Mouse (Mus musculus): ENCODE results near the gene Myl6.

Myl6 gene

DNA sequence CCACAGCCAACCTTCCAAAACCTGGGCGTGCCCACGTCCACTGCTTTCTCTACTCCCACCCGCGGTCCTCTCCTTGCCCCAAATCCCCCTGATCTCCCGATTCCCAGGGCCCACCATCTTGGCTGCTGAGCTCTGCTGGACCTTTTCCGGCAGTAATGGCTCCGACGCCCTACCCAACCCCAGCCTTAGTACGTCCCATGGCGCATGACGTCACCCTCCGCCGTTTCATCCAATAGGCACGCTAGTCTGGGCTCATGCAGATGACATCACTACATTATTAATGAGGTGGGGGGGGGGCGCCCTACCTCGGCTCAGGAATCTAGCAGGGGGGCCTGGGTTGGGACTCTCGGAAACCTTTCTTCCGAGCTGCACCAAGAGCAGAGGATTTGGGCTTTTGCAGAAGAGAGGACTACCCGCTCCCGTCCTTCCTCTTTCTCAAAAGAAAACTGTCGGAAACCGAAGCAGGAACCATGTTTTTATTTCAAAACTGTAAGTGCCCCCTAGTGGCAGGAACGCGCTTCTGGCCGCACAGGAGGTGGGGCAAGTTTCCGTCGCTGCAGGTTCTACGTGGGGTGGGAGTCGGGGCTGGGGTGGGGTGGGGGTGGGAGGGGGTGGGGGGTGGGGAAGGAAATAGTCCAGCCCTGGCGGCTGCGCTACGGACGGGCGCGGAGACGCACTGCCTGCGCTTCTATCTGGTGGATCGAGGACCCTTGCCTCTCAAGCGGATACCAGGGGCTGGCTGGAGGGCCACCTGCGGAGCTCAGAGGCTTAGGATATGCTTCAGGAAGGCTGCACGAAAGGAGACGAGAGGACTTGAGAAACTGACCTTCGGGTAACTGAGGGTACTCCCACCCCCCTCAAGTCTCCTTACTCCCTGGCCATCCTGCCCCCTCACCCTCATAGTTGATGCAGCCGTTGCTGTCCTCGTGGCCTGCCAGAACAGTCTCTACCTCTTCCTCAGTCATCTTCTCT lies at the start of gene Myl6:
TSS of gene Myl6 (minus strand) at position 451 of the 972 bp plus-strand sequence.
- DNase-seq = peak; percentile 99 to 100

DNA sequence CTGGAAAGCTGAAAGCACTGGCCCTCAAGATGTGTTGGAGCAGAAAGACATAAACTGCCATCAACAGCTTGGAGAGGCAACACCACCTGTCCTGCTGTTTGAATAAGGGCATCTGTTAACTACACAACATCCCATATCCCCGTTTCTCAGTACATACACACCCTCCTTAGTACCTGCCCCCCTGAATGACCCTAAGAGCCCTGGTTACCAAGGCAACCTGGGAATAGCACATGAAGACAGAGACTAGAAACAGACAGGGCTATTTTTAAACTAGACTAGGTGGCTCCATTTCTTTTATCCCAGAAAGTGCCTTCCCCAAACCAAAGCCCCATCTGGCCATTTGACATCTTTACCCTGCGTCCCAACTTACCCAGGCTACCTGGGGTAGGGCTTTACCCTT lies 49.2 kb upstream of the Myl6 start:
- DNase-seq = no peak

DNA sequence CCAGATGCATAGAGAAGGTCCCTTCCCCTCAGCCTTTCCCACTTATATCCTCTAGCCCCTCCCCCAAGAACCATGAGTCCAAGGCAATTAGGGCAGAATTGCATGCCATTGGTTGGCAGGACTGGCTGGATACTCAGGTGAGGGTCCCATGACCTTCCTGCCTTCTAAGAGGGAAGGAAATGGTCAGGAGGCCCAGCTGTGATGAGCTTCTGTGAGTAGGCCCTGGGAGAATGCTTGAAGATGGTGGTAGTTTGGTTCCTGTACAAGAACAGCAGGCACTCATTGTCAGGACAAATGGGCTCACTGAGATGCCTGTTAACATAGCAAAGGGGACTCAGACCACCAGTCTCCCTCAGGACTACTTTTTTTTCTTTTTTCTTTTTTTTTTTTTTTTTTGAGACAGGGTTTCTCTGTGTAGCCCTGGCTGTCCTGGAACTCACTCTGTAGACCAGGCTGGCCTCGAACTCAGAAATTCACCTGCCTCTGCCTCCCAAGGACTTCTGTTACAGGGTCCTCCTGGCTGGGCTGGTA lies 44.5 kb upstream of the Myl6 start:
- DNase-seq = no peak

DNA sequence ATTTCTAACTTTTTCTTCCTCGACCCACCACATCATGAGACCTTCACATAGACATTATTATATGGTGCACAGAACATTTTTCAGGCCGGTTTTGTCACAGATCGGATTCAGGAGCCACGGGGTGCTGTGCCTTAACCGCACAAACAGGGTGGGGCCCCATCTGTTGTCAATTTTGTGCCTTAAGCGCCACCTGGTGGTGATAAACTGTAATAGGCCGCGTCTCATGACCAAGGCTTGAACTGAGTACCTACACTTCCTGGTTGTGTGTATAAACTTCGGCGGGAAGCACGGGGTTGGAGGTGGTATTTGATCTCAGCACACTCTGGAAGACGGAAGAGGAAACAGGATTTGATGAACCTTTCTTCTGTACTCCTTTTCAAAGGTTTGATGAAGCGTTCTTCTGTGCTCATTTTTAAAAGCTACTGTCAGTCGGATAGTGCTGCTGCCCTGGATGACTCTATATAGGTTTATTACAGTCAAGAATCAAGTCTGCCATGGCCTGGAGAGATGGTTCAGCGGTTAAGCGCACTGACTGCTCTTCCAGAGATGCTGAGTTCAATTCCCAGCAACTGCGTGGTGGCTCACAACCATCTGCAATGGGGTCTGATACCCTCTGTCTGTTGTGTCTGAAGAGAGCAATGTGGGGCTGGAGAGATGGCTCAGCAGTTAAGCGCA lies 42.5 kb upstream of the Myl6 start:
- peak; percentile 88 to 91 for DNase-seq

DNA sequence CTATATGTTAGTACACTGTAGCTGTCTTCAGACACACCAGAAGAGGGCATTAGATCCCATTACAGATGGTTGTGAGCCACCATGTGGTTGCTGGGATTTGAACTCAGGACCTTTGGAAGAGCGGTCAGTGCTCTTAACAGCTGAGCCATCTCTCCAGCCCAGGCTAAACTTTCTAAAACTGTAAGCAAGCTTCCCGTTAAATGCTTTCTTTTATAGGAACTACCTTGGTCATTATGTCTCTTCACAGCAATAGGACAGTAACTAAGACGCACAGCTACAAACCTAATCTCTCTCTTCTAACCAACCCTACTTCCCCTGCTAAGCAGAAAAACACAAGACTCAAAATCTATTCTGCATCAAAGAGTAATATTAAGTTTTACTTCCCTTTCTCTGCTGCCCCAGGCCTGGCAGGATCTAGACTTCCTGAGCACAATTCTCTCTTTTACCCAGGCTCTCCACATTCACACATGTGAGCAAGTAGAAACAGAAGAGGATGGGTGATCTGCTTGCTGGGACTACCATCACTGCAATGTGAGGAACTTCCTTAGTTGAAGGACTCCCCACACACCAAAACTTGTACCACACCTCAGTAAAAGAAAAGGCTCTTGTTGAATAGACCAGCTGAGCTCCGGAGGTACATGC lies 41.8 kb upstream of the Myl6 start:
- DNase-seq = no peak

DNA sequence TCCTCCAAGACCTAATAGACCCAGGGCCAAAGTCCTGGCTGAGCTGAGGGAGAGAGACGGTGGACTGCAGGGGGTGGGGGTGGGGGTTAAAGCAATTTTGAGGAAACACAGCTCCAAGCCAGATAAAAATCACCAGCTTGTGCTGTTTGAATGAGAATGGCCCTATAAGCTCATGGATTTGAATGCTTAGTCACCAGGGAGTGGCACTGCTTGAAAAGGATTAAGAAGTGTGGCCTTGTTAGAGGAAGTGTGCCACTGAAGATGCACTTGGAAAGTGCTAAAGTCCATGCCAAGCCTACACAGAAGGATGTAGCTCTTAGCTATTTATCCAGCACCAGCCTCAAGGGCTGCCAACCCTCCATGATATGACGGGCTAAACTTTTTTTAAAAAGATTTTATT lies 41.3 kb upstream of the Myl6 start:
- no peak for DNase-seq

DNA sequence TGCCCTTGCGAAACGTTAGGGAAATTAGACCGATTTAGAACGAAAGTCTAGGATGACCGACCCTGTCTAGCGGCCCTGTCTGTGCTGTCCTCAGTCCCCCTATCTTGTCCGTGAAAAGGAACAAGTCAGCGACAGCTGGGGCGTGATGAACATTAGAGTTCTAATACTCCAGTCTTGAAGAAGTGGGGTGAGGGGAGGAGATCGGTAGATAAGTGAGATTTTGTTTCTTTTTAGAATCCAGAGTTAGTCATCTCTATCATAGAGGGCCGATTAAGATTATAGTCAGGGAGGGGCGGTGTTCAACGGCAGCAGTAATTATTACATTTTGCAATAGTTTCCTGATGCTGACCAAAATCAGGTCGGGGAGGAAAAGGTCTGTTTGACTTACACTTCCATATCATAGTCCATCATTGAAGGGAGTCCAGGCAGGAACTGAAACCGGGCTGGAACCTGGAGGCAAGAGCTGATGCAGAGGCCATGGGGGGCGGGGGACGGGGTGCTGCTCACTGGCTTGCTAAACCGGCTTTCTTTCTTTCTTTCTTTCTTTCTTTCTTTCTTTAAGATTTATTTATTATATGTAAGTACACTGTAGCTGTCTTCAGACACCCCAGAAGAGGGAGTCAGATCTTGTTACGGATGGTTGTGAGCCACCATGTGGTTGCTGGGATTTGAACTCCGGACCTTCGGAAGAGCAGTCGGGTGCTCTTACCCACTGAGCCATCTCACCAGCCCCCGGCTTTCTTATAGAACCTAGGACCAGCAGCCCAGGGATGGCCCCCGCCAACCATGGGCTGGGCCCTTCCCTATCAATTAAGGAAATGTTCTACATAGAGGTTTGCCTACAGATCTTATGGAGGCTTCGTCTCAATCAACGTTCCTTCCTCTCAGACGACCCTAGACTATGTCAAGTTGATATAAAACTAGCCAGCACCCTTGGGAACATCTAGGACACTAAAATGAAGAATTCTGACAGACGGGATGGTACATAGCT lies 32.7 kb upstream of the Myl6 start:
- no peak for DNase-seq

DNA sequence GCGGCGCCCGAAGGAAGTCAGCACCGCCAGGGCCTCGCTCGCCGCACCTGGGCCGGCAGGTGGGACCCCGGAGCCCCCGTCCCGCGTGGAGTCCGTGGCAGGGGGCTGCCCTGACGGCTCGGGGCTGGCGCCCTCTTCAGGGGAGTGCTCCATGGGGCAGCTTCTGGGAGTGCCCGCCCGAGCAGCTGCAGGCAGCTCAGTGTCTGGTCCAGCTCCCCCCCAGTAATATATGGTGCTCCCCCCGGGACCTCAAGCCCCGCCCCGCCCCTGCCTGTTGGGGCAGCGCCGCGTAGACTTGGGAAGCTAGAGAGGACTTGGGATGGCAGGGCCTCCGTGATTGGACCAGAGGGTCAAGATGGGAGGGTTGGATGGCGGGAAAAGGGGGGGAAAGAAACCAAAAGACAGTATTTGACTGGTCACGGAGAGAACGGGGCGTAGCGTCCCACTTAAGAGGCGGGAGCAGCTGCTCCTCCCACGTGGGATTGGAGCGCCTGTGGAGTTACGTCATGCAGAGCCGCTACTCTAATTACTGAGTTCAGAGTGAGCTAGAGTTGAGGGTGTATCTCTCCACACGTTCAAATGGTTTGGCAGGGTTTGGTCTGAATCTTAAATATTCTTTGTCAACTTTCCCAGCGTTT lies 31.8 kb upstream of the Myl6 start, which contains the start of gene Esyt1:
TSS of gene Esyt1 (minus strand) at position 201 of the 638 bp plus-strand sequence.
- DNase-seq = peak; percentile 89 to 95

DNA sequence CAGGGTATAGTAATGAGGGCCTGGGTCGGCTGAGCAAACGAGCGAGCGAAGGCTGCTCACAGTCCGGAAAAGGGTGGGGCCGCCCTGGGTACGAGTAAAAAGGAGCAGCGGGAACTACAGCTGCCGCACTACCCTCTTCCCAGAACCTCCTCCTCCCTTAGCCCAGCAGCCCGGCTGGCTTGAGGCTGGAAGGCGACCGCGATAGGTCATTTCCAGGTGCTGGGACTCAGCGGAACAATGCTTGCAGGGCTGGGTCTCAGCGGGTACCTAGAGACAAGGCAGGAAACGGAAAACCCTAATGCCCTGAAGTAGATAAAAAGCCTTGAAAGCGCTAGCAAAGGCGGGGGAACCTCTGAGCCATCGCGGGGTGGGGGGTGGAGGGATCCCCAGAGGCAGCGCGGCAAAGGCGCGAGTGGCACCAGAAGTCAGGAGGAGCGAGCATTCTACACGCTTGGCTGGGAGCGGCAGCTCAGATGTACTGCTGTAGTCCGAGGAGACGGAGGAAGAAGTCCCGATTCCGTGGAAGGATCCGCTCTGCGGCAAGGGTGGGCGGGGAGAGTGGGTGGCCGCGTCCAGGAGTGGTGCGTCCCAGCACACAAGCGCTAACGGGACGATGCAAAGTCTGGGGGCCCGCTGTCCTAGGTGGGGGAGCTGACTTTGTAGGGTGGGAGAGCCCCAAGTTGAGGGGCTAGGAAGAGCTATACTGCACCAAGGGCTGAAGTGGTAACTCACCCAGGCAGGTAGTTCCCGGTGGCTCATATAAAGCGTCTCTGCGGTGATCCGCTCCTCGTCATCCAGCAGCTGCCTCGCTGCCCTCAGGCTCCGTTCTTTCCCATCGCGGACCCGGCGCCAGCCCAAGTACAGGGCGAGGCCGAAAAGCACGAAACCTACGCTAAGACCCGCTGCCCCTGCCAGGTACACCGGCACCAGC lies 31.1 kb upstream of the Myl6 start:
- DNase-seq = peak; percentile 72 to 84

DNA sequence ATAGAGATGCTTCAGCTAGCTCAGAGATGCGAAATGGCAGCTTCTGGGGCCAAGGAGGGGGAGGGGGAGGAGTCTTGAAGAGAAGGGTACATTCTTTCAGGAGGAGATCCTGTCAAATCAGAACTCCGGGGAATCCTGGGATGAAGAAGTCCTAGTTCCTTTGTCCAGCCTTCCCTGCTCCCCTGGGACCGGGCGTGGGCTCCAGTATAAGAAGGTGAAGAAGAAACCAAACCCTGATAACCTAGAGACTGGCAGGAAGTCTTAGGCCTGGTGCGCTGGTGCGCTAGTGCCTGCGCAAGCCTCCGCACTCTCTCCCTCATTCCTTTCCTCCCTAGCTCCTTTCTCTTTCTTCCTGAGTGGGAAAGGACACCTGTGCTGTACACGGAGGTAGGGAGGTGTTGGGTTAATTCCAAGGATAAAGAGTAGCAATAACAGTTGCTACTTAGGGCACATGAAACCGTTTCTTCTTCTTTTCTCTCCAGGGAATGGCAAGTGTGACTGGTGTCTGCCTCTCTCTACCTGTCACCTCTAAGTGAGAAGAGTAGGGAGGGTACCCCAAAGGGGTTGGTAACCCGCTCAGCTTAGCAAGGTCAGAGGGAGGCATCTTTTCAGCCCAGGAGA lies 30.3 kb upstream of the Myl6 start:
- DNase-seq = no peak

DNA sequence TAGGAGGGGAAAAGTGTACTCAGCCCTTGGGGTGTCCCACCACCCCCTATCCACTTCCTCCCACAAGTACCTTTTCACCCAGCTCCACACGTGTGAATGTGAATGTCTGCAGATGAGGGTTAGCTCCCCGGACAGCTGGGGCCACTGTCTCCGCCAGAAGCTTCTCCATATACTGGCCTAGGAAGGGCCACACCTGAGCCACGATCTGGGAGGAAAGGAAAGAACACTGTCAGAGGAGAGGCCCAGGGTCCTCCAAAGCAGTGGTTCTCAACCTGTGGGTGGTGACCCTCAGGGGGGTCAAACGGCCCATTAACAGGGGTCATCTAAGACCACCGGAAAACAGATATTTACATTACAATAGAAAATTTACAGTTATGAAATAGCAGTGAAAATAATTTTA lies 28.4 kb upstream of the Myl6 start:
- DNase-seq = no peak

DNA sequence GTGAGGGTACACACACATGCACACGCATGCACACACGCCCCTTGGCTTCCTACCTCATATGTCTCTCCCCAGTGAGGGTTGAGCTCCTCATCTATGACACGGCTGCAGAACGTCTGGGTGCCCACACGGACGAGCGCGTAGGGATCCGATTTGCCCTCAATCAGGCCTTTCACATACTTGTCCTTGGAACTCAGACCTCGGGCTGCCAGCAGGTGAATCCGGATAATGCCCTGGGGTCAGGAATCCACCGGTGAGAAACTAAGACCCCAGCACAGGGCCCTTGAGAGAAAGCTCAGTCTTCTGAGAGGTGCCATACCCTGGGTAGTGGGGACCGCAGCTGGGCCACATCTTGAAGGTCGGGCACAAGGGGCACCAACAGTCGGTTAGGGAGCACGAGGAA lies 26.6 kb upstream of the Myl6 start:
- no peak for DNase-seq

DNA sequence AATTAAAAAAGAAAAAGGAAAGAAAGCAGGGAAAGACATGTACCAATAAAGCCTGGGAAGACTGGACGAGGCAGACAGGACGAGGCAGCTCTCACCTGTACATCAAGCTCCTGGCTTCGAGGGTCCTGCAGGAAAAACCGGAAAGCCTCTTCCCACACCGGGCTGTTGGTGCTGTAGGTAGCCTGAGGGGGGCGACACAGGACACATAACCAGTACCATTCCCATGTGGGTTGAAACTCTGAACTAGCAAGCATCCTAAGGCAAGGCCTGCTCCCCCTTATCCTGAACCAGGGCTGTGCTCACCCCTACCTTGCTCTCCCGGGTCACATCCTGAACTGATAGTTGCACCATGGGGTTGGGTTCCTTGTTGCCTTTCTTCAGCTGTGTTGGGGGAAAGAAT lies 24.9 kb upstream of the Myl6 start:
- peak; percentile 60 to 70 for DNase-seq

DNA sequence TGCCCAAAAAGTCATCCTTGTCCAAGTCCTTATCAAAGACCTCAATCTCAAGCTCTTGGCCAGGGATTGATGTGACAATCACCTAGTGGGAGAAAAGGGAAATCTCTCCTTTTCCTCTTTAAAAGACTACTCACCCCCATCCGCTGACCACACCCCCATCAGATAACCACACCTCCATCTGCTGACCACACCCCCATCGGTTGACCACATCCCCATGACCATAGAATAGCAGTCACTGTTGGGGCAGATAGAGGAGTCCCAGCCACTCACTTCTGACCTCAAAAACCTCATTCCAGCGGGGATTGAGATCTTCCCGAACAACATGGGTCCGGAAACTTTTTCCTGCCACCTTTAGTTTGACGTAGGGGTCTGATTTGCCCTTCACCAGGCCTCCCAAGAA lies 22.7 kb upstream of the Myl6 start:
- peak in 1 of 2 experiments; percentile 51 for DNase-seq

DNA sequence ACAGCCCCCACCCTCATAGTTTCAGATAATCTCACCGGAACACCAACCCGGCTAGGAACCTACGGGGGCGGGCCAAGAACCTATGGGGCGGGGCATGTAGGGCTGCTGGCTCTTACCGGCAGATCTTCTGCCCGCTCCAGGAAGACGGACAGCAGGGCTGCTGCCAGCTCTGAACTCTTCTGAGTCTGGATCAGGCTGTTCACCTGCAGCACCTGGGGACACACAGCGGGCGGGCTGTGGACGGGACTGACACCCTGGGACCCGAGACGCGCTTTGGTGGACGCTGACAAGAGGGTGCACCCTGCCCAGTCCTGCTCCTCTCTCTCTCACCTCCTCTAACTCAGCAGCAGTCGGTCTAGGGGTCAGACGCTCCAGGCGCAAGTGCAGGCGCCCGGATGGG lies 22.1 kb upstream of the Myl6 start:
- DNase-seq = peak in 1 of 2 experiments; percentile 25

DNA sequence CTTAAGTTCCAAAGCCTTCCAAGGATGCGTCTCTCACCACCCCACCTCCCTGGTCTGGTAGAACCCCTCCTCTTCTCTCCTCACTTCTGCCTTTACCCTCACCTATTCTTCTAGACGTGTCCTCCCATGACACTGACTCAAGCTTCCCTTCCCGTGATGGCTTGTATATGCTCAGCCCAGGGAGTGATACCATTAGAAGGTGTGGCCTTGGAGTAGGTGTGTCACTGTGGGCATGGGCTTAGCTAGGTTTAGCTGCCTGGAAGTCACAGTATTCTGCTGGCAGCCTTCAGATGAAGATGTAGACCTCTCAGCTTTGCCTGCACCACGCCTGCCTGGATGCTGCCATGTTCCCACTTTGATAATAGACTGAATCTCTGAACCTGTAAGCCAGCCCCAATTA lies 21.1 kb upstream of the Myl6 start:
- DNase-seq = no peak

DNA sequence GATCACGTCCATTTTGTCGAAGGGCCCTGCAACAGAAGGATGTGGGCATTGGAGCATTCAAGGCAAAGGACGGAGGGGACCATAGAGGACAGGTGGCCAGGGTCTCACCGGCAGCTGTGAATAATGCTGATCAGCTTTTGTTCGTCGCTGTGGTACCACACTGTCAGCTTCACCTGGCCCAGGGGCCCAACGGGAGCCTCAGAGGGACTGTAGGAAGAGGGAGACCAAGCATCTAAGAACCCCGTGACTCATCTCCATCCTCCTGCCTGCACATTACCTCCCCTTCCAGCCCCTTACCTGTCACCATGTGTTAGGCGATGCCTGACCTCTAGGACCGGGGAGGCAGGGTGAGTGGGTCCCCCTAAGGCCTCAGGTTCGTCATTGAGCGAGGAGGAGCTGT lies 17.8 kb upstream of the Myl6 start:
- no peak for DNase-seq

DNA sequence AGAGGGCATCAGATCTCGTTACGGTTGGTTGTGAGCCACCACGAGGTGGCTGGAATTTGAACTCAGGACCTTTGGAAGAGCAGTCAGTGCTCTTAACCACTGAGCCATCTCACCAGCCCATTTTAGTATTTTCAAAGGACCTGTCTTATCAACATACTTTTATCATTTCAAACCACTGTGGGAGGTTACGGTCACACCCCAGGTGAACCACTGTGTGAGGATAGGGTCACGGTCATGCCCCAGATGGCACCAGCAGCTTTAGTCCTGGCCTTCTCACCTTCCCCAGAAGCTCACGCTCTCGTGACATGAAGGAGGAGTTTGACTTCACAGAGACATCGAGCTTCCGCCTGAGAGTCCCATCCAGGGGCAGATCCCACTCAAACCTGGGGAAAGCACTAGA lies 17.2 kb upstream of the Myl6 start:
- DNase-seq = no peak

DNA sequence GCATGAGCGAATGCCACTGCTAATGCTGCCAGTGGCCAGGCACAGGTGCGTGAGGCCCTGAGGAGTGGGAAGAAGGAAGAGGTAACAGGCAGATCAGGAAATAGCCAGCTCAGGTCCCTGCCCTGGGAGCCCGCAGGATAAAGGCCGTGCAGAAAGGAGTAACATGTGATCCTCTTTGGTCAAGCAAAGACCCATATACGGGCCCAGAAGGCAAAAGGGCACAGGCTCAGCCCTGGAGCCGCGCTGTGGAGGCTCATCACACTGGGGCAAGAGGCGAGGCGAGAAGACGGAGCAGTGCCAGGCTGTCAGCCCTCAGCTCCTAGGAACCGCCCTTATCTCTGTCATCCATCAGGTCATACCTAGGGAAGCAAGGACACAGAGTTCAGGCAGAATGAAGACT lies 16.4 kb upstream of the Myl6 start:
- DNase-seq = no peak

DNA sequence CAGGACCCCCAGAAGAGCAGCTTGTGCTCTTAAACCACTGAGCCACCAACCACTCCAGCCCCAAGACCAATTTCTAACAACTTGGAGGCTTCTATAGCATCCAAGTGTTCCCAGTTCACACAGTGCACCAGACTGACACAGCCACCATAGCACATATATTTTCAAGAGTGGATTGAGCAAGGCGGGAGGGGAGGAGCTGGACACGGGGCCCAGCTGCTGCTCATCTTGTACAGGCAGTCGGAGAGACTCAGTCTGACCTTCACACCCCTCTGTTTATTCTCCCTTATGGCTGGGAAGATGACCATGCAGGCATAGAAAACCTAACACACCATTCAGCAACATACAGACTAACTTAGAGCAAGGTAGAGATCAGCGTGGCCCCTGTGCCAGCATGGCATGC lies 15.9 kb upstream of the Myl6 start:
- DNase-seq = peak in 1 of 2 experiments; percentile 44
